In genomic region chr11:75650311-75650710, GRCm38 (mm10) we compare ENCODE assay signal across 7 mouse cellular contexts. TPM values are rescaled to one million over a fixed set of nuclear protein-coding genes. Genes with fewer than 3 reads are reported as not detected.
DNase-seq lines count a peak whose midpoint lies in the region; ATAC-seq and TF ChIP-seq lines count a peak whose summit lies in the region.

TSS of gene Myo1c (plus strand) at chr11:75650504.

- peak within 1 kb of the TSS; percentile 56 for H3K27ac ChIP-seq in CH12.LX (ENCODE audit: insufficient read depth, low read depth)
- peak within 1 kb of the TSS; percentile 29; the same call in 1 of the 2 replicates for H3K27ac ChIP-seq in forebrain, embryonic 15.5 days (replicated peaks)
- no peak within 1 kb of the TSS for H3K27ac ChIP-seq in midbrain, embryonic 14.5 days (replicated peaks; ENCODE audit: low read depth, low read length)

- no peak for TF ChIP-seq RAD21 in CH12.LX (IDR thresholded peaks at IDR 0.05; ENCODE audit: low read depth, low read length)

- 85% methylated on average over 7 of the region's 7 CpGs for WGBS in forebrain, embryonic 15.5 days
- WGBS in midbrain, embryonic 14.5 days: 66% methylated on average over 7 of the region's 7 CpGs

- peak; percentile 39 for DNase-seq in CH12.LX (ENCODE audit: extremely low read depth)
- DNase-seq in ZHBTc4 (ENCODE audit: low read depth, low spot score): peak; percentile 15
- no peak for DNase-seq in layer of hippocampus, postnatal 25 days (ENCODE audit: extremely low spot score in 1 of 2, low spot score in 1 of 2)
- DNase-seq in midbrain, embryonic 14.5 days: no peak
- no peak for DNase-seq in urinary bladder, postnatal 14 days (ENCODE audit: low spot score)

- H3K4me3 ChIP-seq in CH12.LX (replicated peaks in 1 of 3; ENCODE audit: low read depth in 2 of 3, low read length in 2 of 3, poor library complexity in 1 of 3): peak within 1 kb of the TSS; percentile 62 to 97 (median 83)
- peak within 1 kb of the TSS; percentile 65 for H3K4me3 ChIP-seq in forebrain, embryonic 15.5 days
- H3K4me3 ChIP-seq in midbrain, embryonic 14.5 days (replicated peaks; ENCODE audit: low read depth, low read length): peak within 1 kb of the TSS; percentile 44

- peaks cover 6 to 50% of the 10 kb centered on the region in 2 experiments; a peak in 3 of 4 replicates for H3K4me1 ChIP-seq in CH12.LX (ENCODE audit: control insufficient read depth in 1 of 2, insufficient read depth in 2 of 2)
- H3K4me1 ChIP-seq in forebrain, embryonic 15.5 days: peaks cover 34% of the 10 kb centered on the region
- H3K4me1 ChIP-seq in midbrain, embryonic 14.5 days (ENCODE audit: control insufficient read depth, insufficient read depth, low read length): peaks cover 23% of the 10 kb centered on the region

- TF ChIP-seq POLR2A in CH12.LX (IDR thresholded peaks at IDR 0.05; ENCODE audit: low read depth, low read length): peak; percentile 63

- dilution Hi-C loops in CH12.LX (cut with MboI; ENCODE audit: extremely low pct_ligation_motif_present, extremely low pct_unique_long_range_greater_than_20kb, low sequenced_read_pairs): no loop called here

- H3K4me2 ChIP-seq in CH12.LX (ENCODE audit: insufficient read depth, low read depth, poor library complexity, severe bottlenecking): peak within 1 kb of the TSS; percentile 52
- peak within 1 kb of the TSS; percentile 89 for H3K4me2 ChIP-seq in forebrain, embryonic 15.5 days (replicated peaks)
- peak within 1 kb of the TSS; percentile 83 for H3K4me2 ChIP-seq in midbrain, embryonic 14.5 days (ENCODE audit: low read length)

- in situ Hi-C loops in CH12.LX (cut with MboI; ENCODE audit: low pct_ligation_motif_present, low pct_unique_long_range_greater_than_20kb, low sequenced_read_pairs): no loop called here

- H3K9me3 ChIP-seq in CH12.LX (replicated peaks; ENCODE audit: low read length): no peaks in the 10 kb centered on the region
- H3K9me3 ChIP-seq in forebrain, embryonic 15.5 days: no peaks in the 10 kb centered on the region
- H3K9me3 ChIP-seq in midbrain, embryonic 14.5 days (ENCODE audit: control insufficient read depth, low read length): no peaks in the 10 kb centered on the region

- H3K79me2 ChIP-seq in CH12.LX (replicated peaks; ENCODE audit: control insufficient read depth, extremely low read depth, insufficient read depth, poor library complexity, severe bottlenecking): peaks cover 16% of the 10 kb centered on the region

- no peak for TF ChIP-seq CTCF in CH12.LX (conservative IDR thresholded peaks at IDR 0.05 in 1 of 2, IDR thresholded peaks at IDR 0.05 in 1 of 2; ENCODE audit: low read depth in 2 of 2, low read length in 2 of 2)

- peaks cover 16 to 34% of the 10 kb centered on the region in 2 experiments for H3K36me3 ChIP-seq in CH12.LX (replicated peaks in 1 of 2; ENCODE audit: control insufficient read depth in 1 of 2, insufficient read depth in 1 of 2, low read length in 1 of 2)
- H3K36me3 ChIP-seq in forebrain, embryonic 15.5 days: peaks cover 2% of the 10 kb centered on the region; the same call in 1 of the 2 replicates
- peaks cover 4% of the 10 kb centered on the region for H3K36me3 ChIP-seq in midbrain, embryonic 14.5 days (ENCODE audit: control insufficient read depth, insufficient read depth, low read length)

- ATAC-seq in forebrain, embryonic 15.5 days (replicated peaks): no peak
- no peak for ATAC-seq in hematopoietic stem cell, adult 5-6 weeks (replicated peaks in 1 of 2; ENCODE audit: insufficient read depth in 1 of 2, low FRiP score in 2 of 2, low TSS enrichment in 1 of 2, low read depth in 1 of 2, poor library complexity in 2 of 2, severe bottlenecking in 2 of 2)
- no peak for ATAC-seq in midbrain, embryonic 14.5 days (ENCODE audit: low FRiP score, low TSS enrichment)

- peak within 1 kb of the TSS; percentile 86 for H3K9ac ChIP-seq in CH12.LX (ENCODE audit: insufficient read depth, low read depth)
- peak within 1 kb of the TSS; percentile 77 for H3K9ac ChIP-seq in forebrain, embryonic 15.5 days (replicated peaks)
- H3K9ac ChIP-seq in midbrain, embryonic 14.5 days (replicated peaks; ENCODE audit: low read length): peak within 1 kb of the TSS; percentile 65

- H3K27me3 ChIP-seq in CH12.LX (replicated peaks): no peaks in the 10 kb centered on the region
- peaks cover 16% of the 10 kb centered on the region for H3K27me3 ChIP-seq in forebrain, embryonic 15.5 days
- H3K27me3 ChIP-seq in midbrain, embryonic 14.5 days (ENCODE audit: control insufficient read depth, insufficient read depth, low read length): peaks cover 25% of the 10 kb centered on the region

- no peak for TF ChIP-seq EP300 in CH12.LX (IDR thresholded peaks at IDR 0.05; ENCODE audit: low read length)

TF ChIP-seq in CH12.LX, 34 proteins besides CTCF, POLR2A, EP300 and RAD21:
- no peak for TF ChIP-seq TCF12 (IDR thresholded peaks at IDR 0.05; ENCODE audit: low read depth, low read length)
- TF ChIP-seq MAX (IDR thresholded peaks at IDR 0.05; ENCODE audit: low read length): no peak
- no peak for TF ChIP-seq POLR2AphosphoS2 (IDR thresholded peaks at IDR 0.05; ENCODE audit: low read depth, low read length)
- TF ChIP-seq ZNF384 (IDR thresholded peaks at IDR 0.05; ENCODE audit: low read depth, low read length): no peak
- peak; percentile 10; the same call in 1 of the 2 replicates for TF ChIP-seq IRF4 (IDR thresholded peaks at IDR 0.05; ENCODE audit: low read depth, low read length)
- no peak for TF ChIP-seq MYC (IDR thresholded peaks at IDR 0.05; ENCODE audit: low read depth, low read length)
- TF ChIP-seq ZC3H11A (IDR thresholded peaks at IDR 0.05; ENCODE audit: low read depth, low read length): no peak
- no peak for TF ChIP-seq USF1 (IDR thresholded peaks at IDR 0.05; ENCODE audit: low read depth, low read length)
- no peak; the same call in 1 of the 2 replicates for TF ChIP-seq SIN3A (IDR thresholded peaks at IDR 0.05; ENCODE audit: low read length)
- TF ChIP-seq RCOR1 (conservative IDR thresholded peaks at IDR 0.05; ENCODE audit: low read depth, low read length): no peak
- TF ChIP-seq TBP (conservative IDR thresholded peaks at IDR 0.05; ENCODE audit: low read depth, low read length): 0 out of 2 replicates have a peak, but pooled peaks have one; percentile 27
- peak; percentile 55 for TF ChIP-seq ELF1 (IDR thresholded peaks at IDR 0.05; ENCODE audit: low read depth, low read length)
- peak; percentile 38; the same call in 1 of the 2 replicates for TF ChIP-seq NELFE (IDR thresholded peaks at IDR 0.05; ENCODE audit: low read depth, low read length)
- no peak for TF ChIP-seq SMC3 (IDR thresholded peaks at IDR 0.05; ENCODE audit: low read depth, low read length)
- TF ChIP-seq ZMIZ1 (IDR thresholded peaks at IDR 0.05; ENCODE audit: low read depth, low read length): no peak
- no peak for TF ChIP-seq CHD1 (IDR thresholded peaks at IDR 0.05; ENCODE audit: low read depth, low read length)
- no peak for TF ChIP-seq PAX5 (IDR thresholded peaks at IDR 0.05; ENCODE audit: low read length)
- no peak for TF ChIP-seq KAT2A (IDR thresholded peaks at IDR 0.05; ENCODE audit: insufficient replicate concordance, low read length)

RNA-seq across cellular contexts. Expression of gene Myo1c, which starts in this region (rescaled TPM):
- total RNA-seq in CH12.LX (2012; rRNA removed) (41.1 and 47.3 TPM in 2 replicates), CH12.LX (2014; rRNA removed) (21.9 and 24.8 TPM in 2 replicates)
- 46.6 and 52.0 TPM in 2 replicates for polyA plus RNA-seq in CH12.LX (2012; ENCODE audit: insufficient read length, low read depth)
- polyA plus RNA-seq in forebrain, embryonic 15.5 days (2015; fragmentation: Nextera tagmentation; extraction: Ambion mirVana): 9.2 and 11.1 TPM in 2 replicates
- total RNA-seq in hematopoietic stem cell, adult 5-6 weeks (2017): 28.3 and 35.9 TPM in 2 replicates
- total RNA-seq in layer of hippocampus, postnatal 25 days (2021): 10 to 100 TPM; 11.8 to 18.6 TPM
- 4.2 and 5.2 TPM in 2 replicates for polyA plus RNA-seq in midbrain, embryonic 14.5 days (2014; fragmentation: Nextera tagmentation; extraction: Ambion mirVana)

Comparison
In these comparisons a context has a peak if more than half of its experiments do, and no peak if none do; other contexts are left out.
1. DNase-seq: peak in CH12.LX (single experiment) and ZHBTc4 (single experiment); none in layer of hippocampus, postnatal 25 days (0 of 2), midbrain, embryonic 14.5 days (single experiment) and urinary bladder, postnatal 14 days (single experiment).
2. Peak in every context shown above with its lines, with median percentiles within 50 percentile points of each other: H3K4me2 ChIP-seq, H3K4me3 ChIP-seq and H3K9ac ChIP-seq.